Mouse (Mus musculus) stomach, embryonic 15.5 days (tissue): ENCODE measurements at regions not wholly inside any gene's neighbourhood (a gene's known extent, or its start where the extent isn't known, plus 50 kb on each side); places are given as distances from the start of the nearest gene placed in this dataset.

Source experiments
- ATAC-seq: fragments of 200-750 bp; cut with Nextera tagmentation; 2 replicates; pipeline ENCODE4 v1.8.0; 2017; ENCODE audit warnings: low read depth, moderate number of reproducible peaks, moderate TSS enrichment; ENCODE audit not compliant: insufficient read depth, low FRiP score
- H3K27ac ChIP-seq: fragments of 300-500 bp; sonication (generic); 2 replicates; pipeline ENCODE4 v1.5.1; 2015; ENCODE audit warnings: mild to moderate bottlenecking, inconsistent platforms
- H3K27me3 ChIP-seq: fragments of 300-500 bp; sonication (generic); replicated peaks from 2 replicates; pipeline ENCODE4 v1.6.1; 2015; ENCODE audit warnings: inconsistent platforms
- H3K36me3 ChIP-seq: fragments of 300-500 bp; sonication (generic); 2 replicates; pipeline ENCODE4 v1.6.1; 2015; ENCODE audit warnings: inconsistent platforms
- H3K4me1 ChIP-seq: fragments of 300-500 bp; sonication (generic); 2 replicates; pipeline ENCODE4 v1.6.1; 2015; ENCODE audit warnings: inconsistent platforms
- H3K4me2 ChIP-seq: fragments of 300-500 bp; sonication (generic); 2 replicates; pipeline ENCODE4 v1.6.1; 2015; ENCODE audit warnings: mild to moderate bottlenecking, inconsistent platforms
- H3K4me3 ChIP-seq: fragments of 300-500 bp; sonication (generic); replicated peaks from 2 replicates; pipeline ENCODE4 v1.5.1; 2015; ENCODE audit warnings: inconsistent platforms
- H3K9ac ChIP-seq: fragments of 300-500 bp; sonication (generic); 2 replicates; pipeline ENCODE4 v1.6.1; 2015; ENCODE audit warnings: inconsistent platforms
- H3K9me3 ChIP-seq: fragments of 300-500 bp; sonication (generic); 2 replicates; pipeline ENCODE4 v1.6.1; 2016; ENCODE audit warnings: inconsistent platforms
- WGBS: fragments of 180-500 bp; shearing (Covaris S2); methylation state at CpG from one replicate; pipeline ENCODE4 v1.1.7; 2015; 5-methylcytosine and 5-hydroxymethylcytosine counted together

DNA sequence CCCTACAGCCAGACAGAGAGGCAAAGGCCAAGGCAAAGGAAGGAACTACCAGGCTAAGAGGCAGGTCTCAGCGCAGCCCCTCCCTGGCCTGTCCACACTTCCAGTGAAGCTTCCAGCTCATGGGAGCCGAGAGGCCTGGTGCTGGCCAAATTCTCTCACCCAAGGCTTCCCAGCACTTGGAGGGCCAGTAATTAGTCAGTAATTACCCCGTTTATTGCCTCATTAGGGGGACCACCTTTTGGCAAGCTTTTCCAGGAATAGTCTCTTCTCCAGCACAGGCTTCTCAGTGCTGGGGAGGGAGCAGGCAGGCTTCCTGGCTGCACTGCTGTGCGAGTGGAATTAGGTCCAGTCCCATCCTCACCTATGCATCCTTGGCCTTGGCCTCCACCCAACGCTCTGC, 252.8 kb upstream of the Nxpe4 start:
- Histone ChIP-seq H3K27me3 (no peaks in the 10 kb centered on the region), H3K4me3 (no peak overlapping the region), H3K4me2 (no peak overlapping the region), H3K36me3 (no peaks in the 10 kb centered on the region), H3K27ac (no peak overlapping the region), H3K9me3 (no peaks in the 10 kb centered on the region), H3K9ac (no peak overlapping the region), H3K4me1 (no peaks in the 10 kb centered on the region)
- no peak for ATAC-seq
- WGBS, result 62% methylated on average over 5 of the region's 5 CpGs

DNA sequence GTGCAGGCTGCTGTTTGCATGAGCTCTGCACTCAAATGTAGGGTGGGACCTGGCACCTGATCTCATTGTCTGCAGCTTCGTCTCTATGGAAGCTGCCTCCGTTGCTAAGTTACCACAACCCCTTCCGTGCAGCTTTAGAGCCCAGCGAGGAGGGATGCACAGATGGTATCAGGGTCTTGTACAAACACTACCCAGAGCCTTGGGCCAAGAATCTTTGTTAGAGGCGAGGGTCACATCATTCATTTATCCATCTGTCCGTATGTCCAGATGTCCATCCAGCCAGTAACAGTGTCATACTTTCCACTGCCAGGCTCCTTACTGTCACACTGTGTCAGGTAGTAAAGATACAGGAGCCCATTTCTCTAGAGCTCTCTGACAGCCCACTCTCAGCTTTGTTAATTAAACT, 251.3 kb upstream of the Nxpe4 start:
- Histone ChIP-seq H3K4me1 (no peaks in the 10 kb centered on the region), H3K4me2 (no peak overlapping the region), H3K27ac (no peak overlapping the region), H3K4me3 (no peak overlapping the region), H3K9ac (no peak overlapping the region), H3K27me3 (no peaks in the 10 kb centered on the region), H3K9me3 (no peaks in the 10 kb centered on the region), H3K36me3 (no peaks in the 10 kb centered on the region)
- no peak for ATAC-seq
- 21% methylated on average over 6 of the region's 6 CpGs for WGBS

DNA sequence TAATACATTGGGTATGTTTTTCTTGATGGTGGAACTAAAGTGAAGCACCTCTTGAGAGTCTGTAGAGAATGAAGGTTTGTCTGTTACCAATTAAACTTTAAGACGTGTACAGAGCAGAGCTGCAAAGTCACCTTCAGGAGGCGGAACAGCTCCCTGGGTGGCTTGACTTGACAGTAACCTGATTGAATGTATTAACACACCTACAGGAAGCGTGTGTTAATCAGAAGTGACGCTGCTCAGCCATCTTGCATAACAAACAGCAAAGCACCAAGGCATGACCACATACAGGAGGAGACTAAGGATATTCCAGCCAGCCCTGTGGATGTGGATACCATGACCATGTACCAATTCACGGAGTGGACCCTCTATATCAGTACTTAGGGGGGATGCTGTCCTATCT, 249.0 kb upstream of the Nxpe4 start:
- no peaks in the 10 kb centered on the region for H3K4me1 ChIP-seq
- 83% methylated on average over 5 of the region's 5 CpGs for WGBS
- no peak overlapping the region for H3K4me3 ChIP-seq
- H3K9ac ChIP-seq, result no peak overlapping the region
- no peaks in the 10 kb centered on the region for H3K27me3 ChIP-seq
- no peak overlapping the region for H3K27ac ChIP-seq
- H3K9me3 ChIP-seq, result no peaks in the 10 kb centered on the region
- H3K36me3 ChIP-seq, result no peaks in the 10 kb centered on the region
- no peak overlapping the region for H3K4me2 ChIP-seq
- ATAC-seq, result no peak

GRCm38 (mm10) chr9:47935299-47935698, 226.5 kb upstream of the Nxpe4 start:
- Histone ChIP-seq H3K9me3 (no peaks in the 10 kb centered on the region), H3K4me3 (no peak overlapping the region), H3K27ac (no peak overlapping the region), H3K36me3 (no peaks in the 10 kb centered on the region), H3K4me1 (no peaks in the 10 kb centered on the region), H3K27me3 (no peaks in the 10 kb centered on the region), H3K4me2 (no peak overlapping the region), H3K9ac (no peak overlapping the region)
- WGBS, result 71% methylated on average over 2 of the region's 2 CpGs
- no peak for ATAC-seq

DNA sequence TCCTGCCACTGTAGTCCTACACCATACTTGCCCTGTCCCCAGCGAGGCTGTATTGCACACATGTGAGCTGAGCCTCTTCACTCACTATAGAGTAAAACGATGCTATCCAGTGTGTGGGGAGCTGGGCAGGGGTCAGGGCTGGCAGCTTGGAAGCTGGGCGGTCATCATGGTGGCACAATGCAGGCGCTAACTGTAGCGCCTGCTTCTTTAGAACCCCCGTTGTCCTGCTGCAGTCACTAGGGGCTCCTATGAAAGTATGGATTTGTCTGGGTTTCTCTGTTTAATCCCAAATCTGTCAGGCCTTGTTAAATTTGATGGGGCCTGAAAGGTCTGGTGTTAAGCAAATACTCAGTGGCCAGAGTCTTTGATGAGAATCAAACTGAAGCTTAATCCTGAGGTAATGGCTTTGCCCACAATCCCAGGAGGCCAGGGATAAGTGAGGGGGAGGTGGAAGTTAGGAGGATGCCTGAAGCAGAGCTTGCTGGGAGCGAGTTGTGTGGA, 225.8 kb upstream of the Nxpe4 start:
- Histone ChIP-seq H3K9ac (no peak overlapping the region), H3K36me3 (no peaks in the 10 kb centered on the region), H3K27me3 (no peaks in the 10 kb centered on the region), H3K4me3 (no peak overlapping the region), H3K4me1 (no peaks in the 10 kb centered on the region), H3K27ac (no peak overlapping the region), H3K4me2 (no peak overlapping the region), H3K9me3 (no peaks in the 10 kb centered on the region)
- no peak for ATAC-seq
- 78% methylated on average over 7 of the region's 7 CpGs for WGBS

- 76% methylated on average over 14 of the region's 14 CpGs for WGBS
- Histone ChIP-seq H3K27ac (no peak overlapping the region), H3K9ac (no peak overlapping the region), H3K36me3 (no peaks in the 10 kb centered on the region), H3K27me3 (no peaks in the 10 kb centered on the region), H3K9me3 (no peaks in the 10 kb centered on the region), H3K4me2 (no peak overlapping the region), H3K4me3 (no peak overlapping the region), H3K4me1 (no peaks in the 10 kb centered on the region)
- ATAC-seq, result no peak
Observed at GRCm38 (mm10) chr9:47938941-47939710, 222.7 kb upstream of the Nxpe4 start.

- Histone ChIP-seq H3K27ac (no peak overlapping the region), H3K4me1 (no peaks in the 10 kb centered on the region), H3K9ac (no peak overlapping the region), H3K4me3 (no peak overlapping the region), H3K36me3 (no peaks in the 10 kb centered on the region), H3K4me2 (no peak overlapping the region), H3K9me3 (no peaks in the 10 kb centered on the region), H3K27me3 (no peaks in the 10 kb centered on the region)
- ATAC-seq, result no peak
- 65% methylated on average over 11 of the region's 11 CpGs for WGBS
Observed at GRCm38 (mm10) chr9:47942761-47943583, 218.9 kb upstream of the Nxpe4 start.

DNA sequence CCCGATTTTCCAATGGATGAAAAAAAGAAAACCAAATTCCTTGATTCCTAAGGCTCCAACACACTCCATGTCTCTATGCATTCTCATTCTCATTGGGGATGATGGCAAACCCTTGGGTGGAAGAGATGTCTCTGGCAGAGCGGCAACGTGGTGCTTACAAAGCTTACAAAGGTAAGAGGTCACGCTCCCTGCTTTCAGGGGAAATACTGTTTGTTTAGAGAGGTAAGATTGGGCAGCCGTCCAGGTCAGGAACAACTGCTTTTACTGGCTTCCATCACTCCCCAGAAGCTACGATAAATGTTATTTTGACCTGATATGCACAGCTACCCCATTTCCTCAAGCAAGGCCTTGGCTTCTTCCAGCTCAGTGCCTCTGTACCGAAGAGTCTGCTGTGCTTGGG, 215.6 kb upstream of the Nxpe4 start:
- H3K27ac ChIP-seq, result no peak overlapping the region
- WGBS, result 46% methylated on average over 7 of the region's 7 CpGs
- H3K27me3 ChIP-seq, result no peaks in the 10 kb centered on the region
- no peaks in the 10 kb centered on the region for H3K9me3 ChIP-seq
- H3K4me2 ChIP-seq, result no peak overlapping the region
- H3K36me3 ChIP-seq, result no peaks in the 10 kb centered on the region
- H3K4me3 ChIP-seq, result no peak overlapping the region
- ATAC-seq, result no peak
- no peak overlapping the region for H3K9ac ChIP-seq
- H3K4me1 ChIP-seq, result no peaks in the 10 kb centered on the region

GRCm38 (mm10) chr9:47957881-47958280, 203.9 kb upstream of the Nxpe4 start:
- Histone ChIP-seq H3K27me3 (no peaks in the 10 kb centered on the region), H3K9ac (no peak overlapping the region), H3K27ac (no peak overlapping the region), H3K4me3 (no peak overlapping the region), H3K9me3 (no peaks in the 10 kb centered on the region), H3K4me2 (no peak overlapping the region), H3K36me3 (no peaks in the 10 kb centered on the region), H3K4me1 (no peaks in the 10 kb centered on the region)
- no peak for ATAC-seq
- 84% methylated on average over 3 of the region's 3 CpGs for WGBS

GRCm38 (mm10) chr9:47958861-47959260, 203.0 kb upstream of the Nxpe4 start:
- H3K36me3 ChIP-seq, result no peaks in the 10 kb centered on the region
- ATAC-seq, result no peak
- H3K9me3 ChIP-seq, result no peaks in the 10 kb centered on the region
- no peak overlapping the region for H3K4me3 ChIP-seq
- H3K4me2 ChIP-seq, result no peak overlapping the region
- H3K27ac ChIP-seq, result no peak overlapping the region
- no peak overlapping the region for H3K9ac ChIP-seq
- H3K27me3 ChIP-seq, result no peaks in the 10 kb centered on the region
- WGBS, result 94% methylated on average over 6 of the region's 6 CpGs
- no peaks in the 10 kb centered on the region for H3K4me1 ChIP-seq

GRCm38 (mm10) chr9:47961176-47961575, 200.6 kb upstream of the Nxpe4 start:
- no peak overlapping the region for H3K4me2 ChIP-seq
- no peak overlapping the region for H3K9ac ChIP-seq
- H3K27me3 ChIP-seq, result no peaks in the 10 kb centered on the region
- no peaks in the 10 kb centered on the region for H3K9me3 ChIP-seq
- no peak for ATAC-seq
- H3K27ac ChIP-seq, result no peak overlapping the region
- H3K4me1 ChIP-seq, result no peaks in the 10 kb centered on the region
- no peaks in the 10 kb centered on the region for H3K36me3 ChIP-seq
- H3K4me3 ChIP-seq, result no peak overlapping the region
- 78% methylated on average over 4 of the region's 4 CpGs for WGBS

DNA sequence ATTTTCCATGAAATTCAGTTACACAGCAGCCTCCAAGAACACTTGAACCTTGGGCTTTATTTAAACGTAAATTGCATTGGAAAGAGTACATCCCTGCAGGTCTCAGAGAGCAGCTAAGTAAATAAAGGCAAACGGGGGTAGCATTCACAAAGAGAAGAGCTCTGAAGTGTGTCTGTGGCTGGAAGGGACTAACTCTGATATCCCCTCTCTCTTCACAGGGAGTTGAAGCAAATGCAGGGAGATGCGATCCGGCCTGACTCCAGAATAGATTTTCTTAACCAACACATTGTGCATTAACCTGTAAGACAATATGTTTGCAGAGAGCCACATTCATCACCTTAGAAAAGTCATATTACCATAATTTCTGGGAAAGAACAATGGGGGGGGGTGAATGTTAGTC, 199.7 kb upstream of the Nxpe4 start:
- Histone ChIP-seq H3K27ac (no peak overlapping the region), H3K9me3 (no peaks in the 10 kb centered on the region), H3K27me3 (no peaks in the 10 kb centered on the region), H3K9ac (no peak overlapping the region), H3K4me1 (no peaks in the 10 kb centered on the region), H3K4me2 (no peak overlapping the region), H3K36me3 (no peaks in the 10 kb centered on the region), H3K4me3 (no peak overlapping the region)
- ATAC-seq, result no peak
- 70% methylated on average over 4 of the region's 4 CpGs for WGBS
